Mouse (Mus musculus) spleen, adult 2 months (tissue): ENCODE results near the gene Clstn2.

ENCODE experiments used
- CTCF ChIP-seq: fragments of 200-500 bp; IDR thresholded peaks from 2 replicates; pipeline ENCODE4 v1.5.1; 2011; ENCODE audit warnings: mild to moderate bottlenecking, inconsistent platforms; ENCODE audit not compliant: insufficient read depth, insufficient read length, insufficient replicate concordance; ENCODE audit errors: extremely low read depth
- POLR2A ChIP-seq: fragments of 200-500 bp; IDR thresholded peaks from 2 replicates; pipeline ENCODE4 v1.6.1; 2011; ENCODE audit warnings: low read depth, low read length, inconsistent platforms

DNA sequence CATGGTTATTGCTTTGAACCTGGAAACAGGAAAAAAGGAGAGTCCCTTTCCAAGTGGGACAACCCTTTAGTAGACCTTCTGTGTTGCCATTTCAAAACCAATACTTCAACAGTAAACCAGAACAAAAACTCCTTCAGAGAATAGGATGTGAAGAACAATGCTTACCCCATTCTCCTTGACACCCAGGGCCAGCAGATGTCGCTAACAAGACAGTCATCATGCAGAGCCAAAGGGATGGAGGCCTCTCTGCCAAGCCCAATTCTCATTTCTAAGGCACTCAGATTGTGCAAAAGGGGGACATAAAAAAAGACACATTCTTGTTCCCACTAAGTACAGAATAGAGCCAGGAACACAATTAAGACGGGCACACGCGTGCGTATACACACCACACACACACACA, 16.4 kb downstream of the Clstn2 start:
- no peak for TF ChIP-seq CTCF
- no peak for TF ChIP-seq POLR2A
